Mouse (Mus musculus) heart, adult 18-20 months (tissue): Measurements from ENCODE around the gene Dennd5a. TPM values are rescaled to one million over a fixed set of nuclear protein-coding genes. Genes with fewer than 3 reads are reported as not detected.

Source experiments
- DNase-seq, 2 experiments: peaks; one replicate each; pipeline ENCODE4 v3.0.0; 2021 to 2022; ENCODE audit warnings: mixed read lengths in 1 of 2
- total RNA-seq, 2 experiments: library from RNA; stranded (reverse); gene quantifications; 2 replicates each; pipeline ENCODE4 v1.2.3; 2021

Dennd5a gene
- total RNA-seq, 2 experiments from 2014 or later: 122 to 123 TPM

DNA sequence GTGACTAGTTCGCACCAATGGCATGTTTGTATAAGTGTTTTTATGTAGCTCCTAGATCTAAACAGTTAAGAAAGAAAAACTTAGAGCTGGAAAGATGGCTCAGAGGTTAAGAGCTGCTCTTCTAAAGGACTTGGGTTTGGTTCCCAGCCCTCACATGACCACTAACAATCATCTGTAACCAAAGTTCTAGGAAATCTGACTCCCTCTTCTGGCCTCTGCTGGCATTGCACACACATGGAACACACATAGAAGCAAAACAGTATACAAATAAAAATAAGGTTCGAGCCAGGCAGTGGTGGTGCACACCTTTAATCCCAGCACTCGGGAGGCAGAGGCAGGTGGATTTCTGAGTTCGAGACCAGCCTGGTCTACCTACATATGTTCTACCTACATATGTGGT is 3.4 kb upstream of the Dennd5a start:
- no peak for DNase-seq

DNA sequence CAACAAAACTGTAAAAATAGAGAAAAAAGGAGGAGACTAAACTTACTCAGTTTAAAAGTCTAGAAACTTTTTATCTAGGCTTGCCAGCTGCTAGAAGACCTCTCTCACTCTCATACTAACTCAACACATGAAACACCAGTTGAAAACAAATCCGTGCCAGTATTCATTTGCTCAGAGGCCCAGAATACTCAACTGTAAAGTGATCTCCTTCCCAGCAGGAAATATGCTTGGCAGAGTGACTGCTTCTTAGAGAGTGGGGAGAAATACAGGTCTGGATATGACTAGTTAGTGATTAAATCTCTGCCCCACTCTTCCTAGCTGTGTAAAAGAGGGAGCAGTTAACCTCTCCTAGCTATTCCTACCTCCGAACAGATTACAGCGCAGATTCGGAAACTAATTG is 2.3 kb upstream of the Dennd5a start:
- DNase-seq: no peak

DNA sequence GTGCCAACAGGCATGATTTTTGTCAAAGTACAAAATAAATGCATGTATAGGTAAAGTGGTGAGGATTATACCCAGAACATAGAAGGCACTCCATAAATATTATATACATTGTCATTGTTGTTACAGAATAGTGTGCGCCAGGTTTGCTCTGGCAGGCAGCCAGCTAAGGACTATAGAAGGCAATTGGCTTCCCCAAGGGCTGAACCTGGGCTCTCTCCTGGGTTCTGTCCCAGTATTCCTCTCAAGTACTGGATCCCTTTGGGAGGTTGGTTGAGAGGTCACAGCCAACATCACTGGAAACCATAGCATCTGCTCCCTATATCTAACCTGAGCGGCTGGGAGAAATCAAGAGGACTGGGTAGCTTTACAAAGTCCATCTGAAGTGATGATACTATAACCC is 1.3 kb upstream of the Dennd5a start:
- no peak for DNase-seq

DNA sequence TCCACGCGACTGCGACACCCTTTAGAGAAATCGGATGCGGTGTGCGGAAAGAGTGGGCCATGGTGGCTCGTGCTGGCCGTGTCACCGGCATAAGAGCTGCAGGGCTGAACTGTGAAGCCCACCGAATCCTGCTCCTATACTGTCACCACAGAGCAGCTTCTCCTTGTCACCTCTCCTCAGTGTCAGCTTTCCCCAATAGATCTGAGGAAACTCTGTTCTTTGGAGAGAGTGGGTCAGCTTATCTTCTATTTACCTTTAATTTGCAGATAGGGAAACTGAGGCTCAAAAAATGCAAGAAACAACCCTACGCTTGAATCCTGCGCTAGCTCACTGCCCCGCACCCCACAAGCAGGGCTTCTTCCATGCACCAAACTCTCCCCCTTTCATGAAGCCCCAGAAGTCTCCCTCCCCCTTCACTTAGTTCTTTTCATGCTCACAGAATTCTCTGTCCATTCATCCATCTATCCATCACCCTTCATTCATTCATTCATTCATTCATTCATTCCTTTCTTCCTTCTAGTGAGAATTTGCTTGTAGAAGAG is 414 bp upstream of the Dennd5a start:
- DNase-seq: no peak

DNA sequence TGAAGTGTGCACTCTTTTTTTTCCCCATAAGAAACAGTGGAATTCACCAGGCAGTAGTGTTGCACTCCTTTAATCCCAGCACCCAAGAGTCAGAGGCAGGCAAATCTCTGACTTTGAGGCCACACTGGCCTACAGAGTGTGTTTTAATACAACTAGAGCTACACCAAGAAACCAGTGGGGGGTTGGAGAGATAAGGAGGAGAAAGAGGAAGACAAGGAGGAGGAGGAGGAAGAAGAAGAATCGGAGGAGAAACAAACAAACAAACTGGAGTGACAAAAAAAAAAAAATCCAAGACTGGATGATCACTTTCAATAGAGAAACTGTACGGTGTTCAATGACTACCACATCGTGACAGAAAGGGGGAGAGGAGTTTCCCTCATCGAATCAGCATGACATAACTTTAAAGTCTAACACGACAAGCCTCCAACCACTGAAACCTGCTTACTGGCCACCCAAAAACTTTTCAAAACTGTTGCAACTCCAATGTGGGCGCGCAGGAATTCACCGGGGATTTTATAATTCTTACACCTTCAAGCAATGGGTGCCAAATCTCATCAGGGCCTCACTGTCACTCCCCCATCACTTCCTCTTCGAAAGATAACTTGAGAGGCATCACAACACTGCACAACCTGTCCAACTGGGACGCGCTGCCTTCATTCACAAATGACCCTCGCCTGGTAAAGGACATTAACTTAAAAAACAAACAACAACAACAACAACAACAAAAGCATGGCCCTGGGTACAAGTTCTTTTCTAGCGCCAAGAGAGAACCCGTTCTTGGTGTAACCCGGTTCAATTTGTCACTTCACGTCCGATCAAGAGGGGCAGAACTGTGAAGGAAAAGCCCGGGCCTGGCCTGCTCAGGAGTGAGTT is 1.2 kb downstream of the Dennd5a start:
- peak in 1 of 2 experiments; percentile 19 for DNase-seq

DNA sequence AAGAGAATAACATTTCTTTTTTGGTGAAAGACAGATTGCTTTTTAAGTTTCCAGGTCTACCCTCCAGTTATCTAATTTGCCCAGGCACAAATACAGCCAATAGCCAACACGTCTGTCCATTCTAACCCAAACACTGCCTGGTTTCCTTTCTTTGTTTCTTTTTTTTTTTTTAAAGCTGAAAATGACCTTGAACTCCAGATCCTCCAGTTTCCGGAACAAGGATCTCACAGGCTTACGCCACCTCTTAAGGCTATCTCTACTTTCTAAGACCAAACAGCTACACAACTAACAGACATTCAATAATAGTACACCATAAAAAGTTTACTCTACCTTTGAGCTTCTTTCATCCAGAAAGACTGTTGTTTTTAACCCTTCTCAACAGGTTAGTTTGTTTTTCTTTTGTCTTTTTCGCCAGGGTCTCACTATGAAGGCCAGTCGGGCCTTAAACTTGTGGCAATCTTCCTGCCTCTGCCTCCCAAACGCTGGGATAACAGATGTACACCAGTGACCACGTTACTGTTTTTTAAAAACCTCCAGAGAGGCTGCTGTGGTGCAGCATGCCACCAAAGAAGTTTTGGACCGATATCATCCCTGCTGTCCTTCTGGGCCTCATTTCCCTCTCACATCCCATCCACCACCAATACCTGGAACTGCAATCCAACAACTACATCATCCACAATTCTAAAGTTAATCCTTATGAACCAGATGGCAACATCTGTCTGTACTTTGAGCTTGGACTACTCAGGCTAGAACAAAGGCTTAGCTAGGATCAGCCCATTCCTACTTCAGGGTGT is 2.1 kb downstream of the Dennd5a start:
- peak in 1 of 2 experiments; percentile 18 for DNase-seq

DNA sequence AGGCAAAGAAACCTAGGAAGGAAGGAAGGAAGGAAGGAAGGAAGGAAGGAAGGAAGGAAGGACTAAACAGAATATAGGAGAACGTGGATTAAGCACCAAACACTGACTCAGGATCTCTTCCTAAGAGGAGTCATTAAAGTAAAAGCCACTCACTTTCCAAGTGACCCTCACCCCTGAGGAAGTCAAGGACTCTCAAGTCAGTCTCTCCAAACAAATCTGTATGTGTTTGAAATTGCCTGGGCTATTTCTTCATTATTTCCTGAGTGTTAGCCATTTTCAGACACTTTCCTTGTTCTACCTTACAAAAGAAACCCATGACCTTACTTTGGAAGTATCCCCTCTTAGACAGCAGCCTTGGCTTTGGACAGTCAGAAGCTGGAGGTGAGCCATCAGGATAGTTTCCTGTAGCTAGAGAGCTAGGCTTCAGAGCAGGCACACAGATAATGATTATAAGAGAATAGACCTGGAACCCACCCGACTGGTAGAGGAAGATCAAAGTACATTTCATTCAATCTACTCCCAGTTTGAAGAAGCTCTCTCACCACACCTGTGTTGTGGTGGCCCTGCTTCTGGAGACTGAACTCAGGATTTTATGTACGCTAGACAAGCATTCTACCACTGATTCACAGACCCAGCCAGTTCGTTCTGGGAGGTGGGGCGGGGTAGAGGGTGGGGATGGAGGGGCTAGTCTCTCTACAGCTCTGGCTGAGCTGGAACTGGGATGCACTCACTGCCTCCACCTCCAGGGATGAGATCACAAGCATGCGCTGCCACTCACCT is 5.5 kb downstream of the Dennd5a start:
- no peak for DNase-seq

DNA sequence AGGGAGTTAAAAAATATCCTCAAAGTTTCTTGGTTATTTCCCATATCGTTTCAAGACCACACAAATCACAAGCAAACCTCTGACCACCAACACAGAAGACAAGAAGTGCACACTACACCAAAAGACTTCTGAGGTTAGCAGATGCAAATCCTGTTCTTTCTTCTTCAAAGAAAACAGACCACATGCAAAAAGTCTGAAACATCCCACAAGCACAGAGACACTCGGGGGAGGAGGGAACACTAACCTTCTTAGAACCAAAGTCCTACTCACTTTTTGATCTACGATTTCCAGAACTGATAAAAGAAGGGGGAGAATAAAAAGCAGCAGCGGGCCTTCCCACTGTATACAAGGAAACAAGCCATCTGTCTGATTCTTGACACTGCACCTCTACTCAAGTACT is 9.0 kb downstream of the Dennd5a start:
- DNase-seq: no peak

DNA sequence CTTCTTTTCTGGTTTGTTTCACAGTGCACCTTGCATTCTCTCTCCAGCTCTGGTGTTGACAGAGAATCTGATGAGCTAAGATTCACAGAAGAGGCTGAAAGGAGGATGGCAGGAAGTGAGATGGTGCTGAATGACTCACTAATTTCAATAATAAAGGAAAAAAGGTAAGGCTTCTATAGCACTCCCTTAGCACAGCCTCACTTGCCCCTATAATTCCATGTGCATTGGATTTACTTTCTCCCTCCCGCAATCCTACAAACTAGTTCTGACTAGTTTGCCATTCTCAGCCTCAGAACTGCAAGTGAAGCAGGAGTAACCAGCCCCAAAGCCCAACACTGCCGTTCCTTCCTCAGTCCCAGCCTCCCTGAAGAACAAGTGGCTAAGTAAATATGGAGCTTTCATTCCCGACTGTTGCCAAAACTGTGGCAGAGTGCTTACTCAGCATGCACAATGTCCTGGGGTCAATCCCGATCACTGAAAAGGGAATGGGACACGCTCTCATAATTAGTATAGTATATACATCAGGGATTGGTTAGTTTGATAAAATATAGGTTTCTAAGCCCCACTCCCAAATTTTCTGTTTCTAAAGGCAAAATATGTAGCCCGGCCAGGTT is 15.7 kb downstream of the Dennd5a start:
- DNase-seq: no peak

DNA sequence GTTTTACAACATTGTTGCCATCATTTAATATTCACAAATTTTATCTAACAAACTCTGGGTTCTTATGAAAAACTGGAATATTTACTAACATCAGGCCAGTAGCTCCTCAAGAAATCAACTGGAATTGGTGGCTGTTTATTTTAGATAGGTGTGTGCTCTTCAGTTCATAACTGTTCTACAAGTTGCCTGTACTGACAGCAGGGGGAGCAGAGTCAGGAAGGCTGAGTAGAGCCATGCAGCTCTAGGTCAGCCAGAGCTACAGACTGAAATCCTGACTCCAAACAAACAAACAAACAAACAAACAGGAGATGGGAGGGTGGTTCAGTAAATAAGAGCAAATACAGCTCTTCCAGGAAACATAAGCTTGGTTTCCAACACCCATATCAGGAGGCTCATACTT is 30.6 kb downstream of the Dennd5a start:
- no peak for DNase-seq

DNA sequence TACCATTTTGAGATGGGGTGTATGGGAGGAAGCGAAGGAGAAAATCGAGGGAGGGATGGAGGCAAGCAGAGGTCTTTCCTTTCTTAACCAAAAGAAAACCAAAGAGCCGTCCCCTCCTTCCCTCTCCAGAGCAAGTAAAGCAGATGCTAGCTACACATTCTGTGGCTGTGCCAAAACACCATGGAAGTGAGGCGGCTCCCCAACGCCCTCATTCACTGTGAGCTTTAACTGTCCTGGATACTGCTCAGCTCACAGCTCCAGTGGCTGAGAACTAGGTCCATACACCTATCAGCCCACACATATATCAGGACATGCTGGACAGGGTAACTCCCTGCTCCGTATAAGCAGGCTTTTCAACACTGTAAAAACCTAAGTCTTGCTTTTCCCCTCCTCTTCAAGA is 31.9 kb downstream of the Dennd5a start:
- DNase-seq: no peak

DNA sequence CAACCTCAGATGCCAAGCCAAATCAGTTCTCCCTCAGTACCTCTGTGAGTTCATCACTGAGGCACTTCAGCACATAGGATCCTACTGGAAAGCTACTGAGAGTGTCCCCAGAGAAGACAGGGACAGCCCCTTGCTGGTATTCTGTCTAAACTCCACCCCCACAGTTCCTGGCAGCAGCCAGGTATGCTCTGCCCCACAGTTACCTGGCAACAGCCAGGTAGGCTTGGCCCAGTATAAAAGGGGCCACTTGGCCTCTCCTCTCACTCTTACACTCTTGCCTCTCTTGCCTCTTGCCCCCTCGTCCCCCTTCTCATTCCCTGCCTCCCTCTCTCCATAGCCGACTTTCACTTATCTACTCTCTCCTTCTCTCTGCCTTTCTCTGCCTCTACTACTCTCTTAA is 35.3 kb downstream of the Dennd5a start:
- DNase-seq: no peak

DNA sequence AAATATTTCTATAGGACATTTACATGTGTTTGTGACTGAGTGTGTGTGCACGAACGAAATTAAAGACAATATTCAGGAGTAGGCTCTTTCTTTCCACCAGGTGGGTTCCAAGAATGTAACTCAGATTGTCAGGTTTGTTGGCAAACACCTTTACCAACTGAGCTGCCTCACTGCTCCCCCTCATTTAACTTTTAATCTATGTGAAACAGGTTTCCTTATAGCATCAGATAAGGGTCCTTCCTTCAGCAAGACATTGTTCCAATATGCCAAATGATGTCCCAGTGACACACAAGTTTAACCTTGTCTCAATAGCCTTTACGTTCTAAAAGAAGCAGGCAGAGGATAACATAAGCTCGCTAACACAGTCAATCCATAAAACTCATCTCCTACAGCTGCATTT is 37.4 kb downstream of the Dennd5a start:
- DNase-seq: no peak

DNA sequence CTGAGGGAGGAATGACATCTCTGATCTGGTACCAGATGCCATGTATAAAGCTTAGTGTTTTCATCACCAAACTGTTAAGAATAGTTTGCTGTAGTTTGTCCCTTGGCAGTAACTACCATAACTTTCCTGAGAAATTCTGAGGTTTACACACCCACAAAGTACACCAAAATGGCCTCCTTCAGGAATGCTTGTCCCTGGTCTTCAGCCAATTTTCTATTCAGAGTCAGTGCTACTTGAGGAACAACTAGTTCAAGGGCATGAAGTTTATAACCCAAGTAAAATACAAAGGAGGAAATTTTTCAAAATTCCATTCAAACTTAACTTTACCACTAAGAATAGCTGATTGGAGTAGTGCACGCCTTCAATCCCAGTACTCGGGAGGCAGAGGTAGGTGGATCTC is 54.1 kb downstream of the Dennd5a start:
- no peak for DNase-seq

DNA sequence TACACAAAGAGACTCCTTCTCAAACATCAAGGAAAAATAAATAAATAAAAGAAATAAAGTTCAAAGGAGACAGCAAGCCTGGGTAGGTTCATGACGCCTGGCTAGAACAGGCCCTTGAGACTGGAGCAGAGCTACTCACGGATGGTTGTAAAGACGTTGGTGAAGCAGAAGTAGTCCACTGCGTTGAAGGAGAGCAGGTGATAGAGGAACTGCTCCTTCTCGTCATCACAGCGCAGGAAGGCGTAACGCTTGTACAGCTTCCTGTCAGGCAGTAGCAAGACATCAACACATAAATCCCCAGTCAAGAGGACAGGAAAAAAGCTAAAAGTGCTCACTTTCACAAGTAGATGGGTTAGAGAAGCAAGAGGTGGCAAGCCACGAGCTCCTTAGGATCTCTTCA is 59.3 kb downstream of the Dennd5a start:
- no peak for DNase-seq

DNA sequence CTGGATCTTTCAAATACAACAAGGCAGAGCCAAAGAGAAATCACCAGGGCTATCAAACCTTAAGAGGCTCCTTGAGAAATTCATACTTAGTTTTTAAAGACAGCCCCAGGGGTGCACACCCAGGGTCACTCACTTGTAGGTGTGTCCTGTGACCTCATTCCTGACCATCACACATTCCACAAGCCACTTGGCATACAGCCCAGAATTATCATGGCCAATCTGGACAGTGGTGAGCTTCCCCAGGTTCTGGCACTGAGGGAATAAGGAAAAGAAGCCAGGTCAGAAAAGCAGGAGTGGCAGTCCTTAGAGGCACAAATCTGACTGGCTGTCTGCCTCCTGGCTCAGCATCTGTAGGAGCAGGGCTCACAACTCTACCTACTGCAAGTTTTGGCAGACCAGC is 61.4 kb downstream of the Dennd5a start:
- DNase-seq: peak in 1 of 2 experiments; percentile 18

DNA sequence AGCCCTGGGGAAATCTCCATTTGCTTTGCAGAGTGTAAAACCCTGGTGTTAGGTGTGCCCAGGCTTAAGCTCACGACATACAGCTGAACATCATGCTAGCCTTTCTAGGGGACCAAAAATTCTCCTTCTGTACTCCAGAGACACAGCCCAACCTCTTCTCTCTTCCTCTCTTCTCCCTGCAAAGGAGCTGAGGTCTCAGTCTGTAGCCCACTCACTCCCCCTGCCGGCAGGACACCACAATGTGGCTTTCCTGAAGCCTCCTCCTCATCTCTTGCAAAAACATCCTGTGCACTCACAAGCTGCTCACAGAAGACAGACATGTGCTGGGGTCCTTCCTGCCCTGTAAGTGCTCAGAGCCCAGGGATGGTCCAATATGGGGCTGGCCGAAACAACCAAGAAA is 67.7 kb downstream of the Dennd5a start:
- DNase-seq: peak; percentile 61 to 86

DNA sequence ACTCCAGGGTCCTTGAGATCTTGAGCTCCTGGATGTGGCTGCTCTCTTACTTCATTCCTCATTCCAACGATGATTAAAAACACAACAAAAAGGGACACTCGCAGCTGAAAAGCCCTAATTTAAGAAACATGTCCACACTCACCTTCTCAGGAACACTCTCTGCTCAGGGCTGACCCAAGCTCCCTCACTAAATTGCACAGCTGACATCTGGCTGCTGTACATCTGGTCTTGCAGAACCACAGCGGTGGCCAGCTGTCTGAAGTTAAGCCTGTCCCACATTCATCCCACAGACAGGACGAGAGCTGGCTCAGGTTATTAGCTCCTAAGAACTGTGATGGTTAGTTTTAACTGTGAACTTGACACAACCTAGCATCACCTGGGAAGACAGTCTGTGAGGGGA is 68.5 kb downstream of the Dennd5a start:
- DNase-seq: peak in 1 of 2 experiments; percentile 27

DNA sequence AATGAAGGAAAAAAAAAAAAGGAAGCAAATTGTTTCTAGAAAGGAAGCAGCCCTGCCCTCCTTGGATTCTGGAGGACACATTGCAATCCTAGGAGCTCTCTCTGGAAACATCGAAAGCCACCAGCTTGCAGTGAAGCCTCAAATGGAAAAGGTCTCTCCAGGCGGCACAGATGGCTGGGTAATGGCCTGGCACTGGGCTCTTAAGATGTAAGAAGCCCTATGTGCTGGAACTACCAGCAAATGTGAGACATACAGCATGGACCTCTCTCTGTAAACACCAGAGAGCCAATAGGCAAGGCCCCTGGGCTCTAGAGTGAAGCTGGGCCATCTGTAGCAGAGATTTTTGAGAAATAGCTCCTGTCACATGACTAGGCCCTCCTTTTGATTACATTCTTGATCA is 70.0 kb downstream of the Dennd5a start:
- no peak for DNase-seq

DNA sequence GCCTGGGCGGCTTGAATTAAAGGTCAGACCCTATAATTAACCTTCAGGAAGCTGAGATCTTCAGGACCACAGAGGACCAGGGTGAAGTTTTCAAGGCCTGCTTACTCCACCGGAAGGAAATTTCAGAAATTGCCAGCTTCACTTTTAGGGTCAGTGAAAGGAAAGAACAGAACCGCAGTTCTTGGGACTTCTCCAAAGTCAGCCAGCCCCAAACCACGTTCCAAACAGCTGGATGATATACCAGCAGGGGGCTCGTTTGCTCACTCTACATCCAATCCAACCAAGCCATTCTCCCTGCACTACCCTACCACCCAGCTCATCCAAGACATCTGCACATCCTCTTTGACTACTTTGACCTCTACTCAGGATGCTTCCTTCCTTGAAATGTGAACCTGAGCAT is 71.0 kb downstream of the Dennd5a start:
- DNase-seq: no peak

DNA sequence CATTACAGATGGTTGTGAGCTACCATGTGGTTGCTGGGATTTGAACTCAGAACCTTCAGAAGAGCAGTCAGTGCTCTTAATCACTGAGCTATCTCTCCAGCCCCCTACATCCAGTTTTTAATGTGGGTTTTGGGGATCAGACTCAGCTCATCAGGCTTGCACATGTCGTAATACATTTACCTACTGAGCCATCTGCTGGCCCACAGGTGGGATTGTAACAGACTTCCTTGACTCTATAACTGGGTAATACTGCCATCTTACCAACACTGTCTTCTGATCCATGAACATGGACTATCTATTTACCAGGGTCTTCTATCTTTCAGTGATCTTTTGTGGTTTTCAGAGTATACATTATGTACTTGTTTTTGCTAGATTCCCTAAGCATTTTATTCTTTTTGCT is 74.0 kb downstream of the Dennd5a start:
- no peak for DNase-seq

DNA sequence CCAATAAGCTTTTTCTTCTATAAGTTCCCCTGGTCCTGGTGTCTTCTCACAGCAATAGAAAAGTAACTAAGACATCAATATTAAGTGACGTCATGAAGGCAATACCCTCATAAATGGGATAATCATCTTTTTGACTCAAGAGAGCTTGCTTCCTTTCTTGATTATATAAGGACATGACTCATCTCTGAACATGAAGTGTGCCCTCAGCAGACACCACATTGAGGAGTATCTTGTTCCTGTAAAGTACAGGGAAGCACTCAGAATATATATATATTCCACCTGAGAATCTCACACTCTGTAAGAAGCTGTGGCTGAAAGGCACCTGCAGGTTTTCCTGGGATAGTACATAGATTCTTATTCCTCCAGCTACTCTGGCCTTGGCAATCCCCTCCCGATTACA is 77.7 kb downstream of the Dennd5a start:
- DNase-seq: no peak
